Mouse (Mus musculus) forebrain, embryonic 16.5 days (tissue): ENCODE measurements at regions not wholly inside any gene's neighbourhood (a gene's known extent, or its start where the extent isn't known, plus 50 kb on each side); places are given as distances from the start of the nearest gene placed in this dataset.

Experiments used
- ATAC-seq: fragments of 200-750 bp; cut with Nextera tagmentation; 2 replicates; pipeline ENCODE4 v1.8.0; 2017; ENCODE audit warnings: mild to moderate bottlenecking, moderate library complexity
- H3K27ac ChIP-seq: fragments of 300-500 bp; sonication (generic); 2 replicates; pipeline ENCODE4 v1.5.1; 2014; ENCODE audit warnings: low read length, control low read depth
- H3K27me3 ChIP-seq: fragments of 300-500 bp; sonication (generic); replicated peaks from 2 replicates; pipeline ENCODE4 v1.6.1; 2014; ENCODE audit warnings: low read length; ENCODE audit not compliant: control insufficient read depth, insufficient read depth
- H3K36me3 ChIP-seq: fragments of 300-500 bp; sonication (generic); 2 replicates; pipeline ENCODE4 v1.6.1; 2014; ENCODE audit not compliant: control insufficient read depth, insufficient read depth
- H3K4me1 ChIP-seq: fragments of 300-500 bp; sonication (generic); replicated peaks from 2 replicates; pipeline ENCODE4 v1.6.1; 2014; ENCODE audit warnings: low read length; ENCODE audit not compliant: control insufficient read depth, insufficient read depth
- H3K4me2 ChIP-seq: fragments of 300-500 bp; sonication (generic); 2 replicates; pipeline ENCODE4 v1.6.1; 2014; ENCODE audit warnings: mild to moderate bottlenecking, low read length, control low read depth
- H3K4me3 ChIP-seq: fragments of 300-500 bp; sonication (generic); replicated peaks from 2 replicates; pipeline ENCODE4 v1.5.1; 2014; ENCODE audit warnings: mild to moderate bottlenecking, low read length, control low read depth
- H3K9ac ChIP-seq: fragments of 300-500 bp; sonication (generic); replicated peaks from 2 replicates; pipeline ENCODE4 v1.6.1; 2014; ENCODE audit warnings: low read depth, low read length, control low read depth
- H3K9me3 ChIP-seq: fragments of 300-500 bp; sonication (generic); 2 replicates; pipeline ENCODE4 v1.6.1; 2016; ENCODE audit warnings: low read length; ENCODE audit not compliant: control insufficient read depth
- WGBS: fragments of 180-500 bp; shearing (Covaris S2); extraction: QIAGEN DNeasy Blood & Tissue Kit; methylation state at CpG from one replicate; pipeline ENCODE4 v1.1.7; 2014; 5-methylcytosine and 5-hydroxymethylcytosine counted together

DNA sequence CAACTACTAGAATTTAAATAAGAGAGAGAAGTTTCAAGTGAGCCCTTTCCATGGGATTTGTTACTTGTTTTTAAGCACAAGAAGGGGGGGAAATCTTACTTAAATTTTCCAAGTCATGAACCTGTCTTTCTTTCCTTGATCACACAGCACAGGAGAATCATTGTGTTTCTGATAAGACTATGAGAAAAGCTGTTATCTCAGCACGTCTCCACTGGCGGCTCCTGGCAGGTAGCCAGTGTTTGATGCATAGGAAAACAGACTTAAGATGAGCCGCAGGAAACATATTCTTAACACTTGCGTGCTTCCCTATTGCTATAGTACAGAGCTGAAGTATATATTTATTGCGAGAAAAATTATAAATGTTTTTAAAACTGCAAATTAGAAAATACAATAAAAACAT lies 920.3 kb downstream of the Efna5 start:
- 36% methylated on average over 5 of the region's 5 CpGs for WGBS

DNA sequence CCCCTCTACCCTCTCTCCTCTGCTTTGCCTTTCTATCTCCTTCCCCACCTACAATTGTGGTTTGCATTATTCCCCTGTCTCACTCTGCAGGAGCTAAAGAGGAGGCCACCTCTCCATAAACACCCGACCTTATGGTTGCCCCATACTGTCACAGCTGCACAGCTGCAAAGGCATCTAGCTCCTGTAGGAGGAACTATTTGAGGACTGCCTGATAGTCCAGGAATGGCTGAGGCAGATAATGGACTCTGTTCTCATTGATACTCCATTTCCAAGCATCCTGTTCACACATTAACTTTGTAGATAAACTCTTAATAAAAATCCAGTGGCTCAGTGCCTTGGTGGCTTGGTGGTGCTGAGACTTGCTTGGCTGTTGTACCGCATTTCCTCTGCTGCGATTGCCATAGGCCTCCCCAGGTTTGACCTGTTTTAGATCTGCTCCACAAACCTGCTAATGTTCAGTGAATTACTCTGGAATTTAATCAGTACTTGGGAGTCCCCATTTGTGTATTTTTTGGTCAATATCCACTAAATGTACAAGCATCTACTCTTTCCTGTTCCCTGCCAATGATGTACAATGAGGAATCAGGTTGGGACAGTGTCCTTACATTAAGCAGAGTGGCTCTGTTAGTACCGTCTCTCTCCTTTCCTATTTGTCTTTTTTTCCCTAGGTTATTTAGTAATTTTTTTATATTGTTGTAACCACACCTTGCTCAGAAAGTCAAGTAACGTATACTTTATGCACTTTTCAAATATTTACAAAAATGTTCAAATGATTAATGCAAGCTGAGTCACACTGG lies 920.9 kb downstream of the Efna5 start:
- no peaks in the 10 kb centered on the region for H3K4me1 ChIP-seq
- H3K36me3 ChIP-seq = no peaks in the 10 kb centered on the region
- no peak for ATAC-seq
- no peaks in the 10 kb centered on the region for H3K9me3 ChIP-seq
- H3K9ac ChIP-seq = no peak overlapping the region
- no peak overlapping the region for H3K4me3 ChIP-seq
- H3K27ac ChIP-seq = no peak overlapping the region
- no peak overlapping the region for H3K4me2 ChIP-seq
- H3K27me3 ChIP-seq = no peaks in the 10 kb centered on the region
- 79% methylated on average over 5 of the region's 5 CpGs for WGBS

More for the DNA sequence above, 920.3 kb downstream of the Efna5 start:
- H3K4me3 ChIP-seq = no peak overlapping the region
- no peaks in the 10 kb centered on the region for H3K36me3 ChIP-seq
- no peaks in the 10 kb centered on the region for H3K4me1 ChIP-seq
- H3K4me2 ChIP-seq = no peak overlapping the region
- no peaks in the 10 kb centered on the region for H3K9me3 ChIP-seq
- no peak overlapping the region for H3K27ac ChIP-seq
- ATAC-seq = no peak
- no peak overlapping the region for H3K9ac ChIP-seq
- H3K27me3 ChIP-seq = no peaks in the 10 kb centered on the region

DNA sequence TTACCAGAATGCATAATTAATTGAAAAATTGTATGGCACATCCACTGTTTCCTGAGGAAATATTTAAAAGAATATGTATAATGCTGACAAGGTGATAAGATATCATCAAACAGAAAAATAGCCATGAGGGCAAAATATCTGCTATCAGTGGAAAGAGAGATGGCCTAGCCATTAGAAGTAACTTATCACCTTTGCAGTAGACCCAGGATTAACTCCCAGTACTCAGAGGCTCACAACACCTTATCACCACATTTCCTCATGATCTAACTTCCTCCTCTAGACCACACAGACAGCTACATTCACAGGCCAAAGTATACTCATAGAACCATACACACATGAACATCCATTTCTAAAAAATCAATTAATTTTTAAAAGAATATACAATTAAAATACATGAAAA lies 963.4 kb downstream of the Efna5 start:
- H3K27ac ChIP-seq = no peak overlapping the region
- no peak overlapping the region for H3K4me3 ChIP-seq
- H3K4me2 ChIP-seq = no peak overlapping the region
- H3K36me3 ChIP-seq = no peaks in the 10 kb centered on the region
- no peaks in the 10 kb centered on the region for H3K9me3 ChIP-seq
- H3K27me3 ChIP-seq = no peaks in the 10 kb centered on the region
- ATAC-seq = no peak
- no peaks in the 10 kb centered on the region for H3K4me1 ChIP-seq
- no peak overlapping the region for H3K9ac ChIP-seq

DNA sequence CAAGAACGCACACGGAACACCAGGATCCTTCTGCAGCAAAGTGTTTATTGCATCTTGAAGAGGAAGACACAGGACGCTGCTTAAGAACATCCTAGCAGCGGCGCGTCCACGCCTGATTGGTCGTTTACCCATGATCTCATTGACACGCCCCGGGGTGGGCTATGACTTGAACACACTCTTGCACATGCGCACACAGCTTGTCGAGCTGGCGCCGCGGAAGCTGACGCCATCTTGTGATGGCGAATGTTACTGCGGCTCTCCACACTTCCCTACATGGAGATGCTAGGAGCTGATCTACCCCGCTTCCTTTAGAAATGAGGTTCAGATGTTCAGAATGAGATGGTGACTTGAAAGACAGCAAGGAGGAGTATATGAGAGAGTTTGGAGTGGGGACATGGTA lies 978.2 kb downstream of the Efna5 start:
- Histone ChIP-seq H3K4me3 (no peak overlapping the region), H3K4me1 (no peaks in the 10 kb centered on the region), H3K9ac (no peak overlapping the region), H3K9me3 (no peaks in the 10 kb centered on the region), H3K4me2 (no peak overlapping the region), H3K36me3 (no peaks in the 10 kb centered on the region), H3K27me3 (no peaks in the 10 kb centered on the region), H3K27ac (no peak overlapping the region)
- 95% methylated on average over 19 of the region's 19 CpGs for WGBS
- no peak for ATAC-seq

DNA sequence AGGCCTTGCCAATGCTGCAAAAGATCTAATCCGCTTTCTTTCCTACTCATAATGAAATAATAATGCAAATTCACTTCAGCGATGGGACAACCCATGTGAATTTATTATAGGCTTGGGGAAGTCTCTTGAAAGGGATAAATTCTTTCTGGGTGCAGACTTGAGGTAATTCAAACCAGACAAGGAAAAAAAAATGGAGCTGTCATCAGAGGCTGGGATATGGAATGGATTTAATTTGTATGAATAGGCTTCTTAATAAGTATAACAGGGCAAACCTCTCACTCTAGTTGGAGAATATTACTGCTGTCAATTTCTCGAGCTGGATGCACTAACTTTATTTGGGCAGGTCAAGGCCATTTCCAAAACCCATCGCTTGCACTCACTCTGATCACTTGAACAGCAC lies 990.5 kb downstream of the Efna5 start:
- H3K4me3 ChIP-seq = no peak overlapping the region
- H3K4me1 ChIP-seq = no peaks in the 10 kb centered on the region
- no peak for ATAC-seq
- no peak overlapping the region for H3K27ac ChIP-seq
- H3K9me3 ChIP-seq = no peaks in the 10 kb centered on the region
- no peak overlapping the region for H3K9ac ChIP-seq
- no peaks in the 10 kb centered on the region for H3K36me3 ChIP-seq
- 73% methylated on average over 4 of the region's 4 CpGs for WGBS
- no peaks in the 10 kb centered on the region for H3K27me3 ChIP-seq
- H3K4me2 ChIP-seq = no peak overlapping the region

DNA sequence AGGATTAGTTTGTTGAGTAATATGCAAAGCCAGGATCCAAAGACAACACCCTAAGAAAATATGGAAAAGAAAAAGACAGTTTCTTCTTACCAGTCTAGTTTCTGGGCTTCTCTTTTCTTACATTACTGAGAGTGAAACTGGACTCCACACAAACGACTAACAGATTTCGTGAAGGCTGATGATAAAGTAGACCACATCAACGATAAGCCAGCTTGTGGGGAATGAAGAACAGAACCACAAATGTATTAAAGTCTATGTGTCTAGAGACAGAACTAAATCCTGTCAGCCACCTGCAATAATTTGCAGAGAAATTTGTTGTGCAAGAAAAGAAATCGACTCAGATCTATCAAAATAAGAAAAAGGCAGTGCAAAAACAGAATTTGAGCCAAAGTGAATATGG lies 1015.0 kb downstream of the Efna5 start:
- Histone ChIP-seq H3K9ac (no peak overlapping the region), H3K4me3 (no peak overlapping the region), H3K9me3 (no peaks in the 10 kb centered on the region), H3K36me3 (no peaks in the 10 kb centered on the region), H3K27ac (no peak overlapping the region), H3K4me2 (no peak overlapping the region), H3K4me1 (no peaks in the 10 kb centered on the region), H3K27me3 (no peaks in the 10 kb centered on the region)
- no peak for ATAC-seq
- WGBS = 92% methylated on average over 4 of the region's 4 CpGs

DNA sequence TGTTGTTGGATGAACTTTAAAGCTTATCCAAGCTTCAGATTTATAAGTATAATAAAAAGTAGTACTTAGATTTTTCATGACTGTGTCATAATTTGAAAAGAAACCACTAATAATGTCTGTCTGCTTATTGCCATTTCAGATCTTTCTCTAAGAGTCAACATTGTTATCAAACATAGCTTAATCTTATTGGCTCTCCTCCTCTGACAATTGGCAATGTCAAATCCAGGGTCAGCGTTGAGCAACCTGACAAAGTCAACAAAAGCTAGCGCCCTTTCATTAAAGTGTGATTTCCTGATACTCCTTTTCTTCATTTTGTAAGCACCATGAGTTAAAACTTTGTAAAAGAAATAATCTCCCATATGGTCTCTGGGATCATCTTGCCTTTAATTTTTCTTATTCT lies 1018.7 kb downstream of the Efna5 start:
- Histone ChIP-seq H3K4me1 (no peaks in the 10 kb centered on the region), H3K9ac (no peak overlapping the region), H3K4me3 (no peak overlapping the region), H3K27me3 (no peaks in the 10 kb centered on the region), H3K9me3 (no peaks in the 10 kb centered on the region), H3K4me2 (no peak overlapping the region), H3K27ac (no peak overlapping the region), H3K36me3 (no peaks in the 10 kb centered on the region)
- ATAC-seq = no peak
- 88% methylated on average over 2 of the region's 2 CpGs for WGBS

DNA sequence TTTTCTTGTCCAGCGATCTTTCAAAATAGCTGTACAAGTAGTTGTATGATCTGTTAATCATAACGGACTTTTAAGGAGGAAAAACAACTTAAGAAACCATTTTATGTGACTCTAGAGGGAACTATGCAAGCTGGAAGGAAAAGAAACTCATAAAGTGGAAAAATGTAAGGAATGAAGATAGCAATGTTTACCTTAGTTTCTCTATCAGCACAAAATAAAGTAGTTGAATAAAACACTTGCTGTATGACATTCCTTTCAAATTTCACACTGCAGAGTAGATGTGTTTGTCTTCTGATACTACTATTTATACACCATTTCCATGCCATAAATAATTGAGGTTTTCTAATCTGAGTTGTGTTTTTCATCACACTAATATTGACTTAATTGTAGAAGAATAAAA lies 1043.6 kb downstream of the Efna5 start:
- Histone ChIP-seq H3K4me2 (no peak overlapping the region), H3K27me3 (no peaks in the 10 kb centered on the region), H3K27ac (no peak overlapping the region), H3K36me3 (no peaks in the 10 kb centered on the region), H3K4me1 (no peaks in the 10 kb centered on the region), H3K9ac (no peak overlapping the region), H3K9me3 (no peaks in the 10 kb centered on the region), H3K4me3 (no peak overlapping the region)
- 88% methylated on average over 2 of the region's 2 CpGs for WGBS
- ATAC-seq = no peak

DNA sequence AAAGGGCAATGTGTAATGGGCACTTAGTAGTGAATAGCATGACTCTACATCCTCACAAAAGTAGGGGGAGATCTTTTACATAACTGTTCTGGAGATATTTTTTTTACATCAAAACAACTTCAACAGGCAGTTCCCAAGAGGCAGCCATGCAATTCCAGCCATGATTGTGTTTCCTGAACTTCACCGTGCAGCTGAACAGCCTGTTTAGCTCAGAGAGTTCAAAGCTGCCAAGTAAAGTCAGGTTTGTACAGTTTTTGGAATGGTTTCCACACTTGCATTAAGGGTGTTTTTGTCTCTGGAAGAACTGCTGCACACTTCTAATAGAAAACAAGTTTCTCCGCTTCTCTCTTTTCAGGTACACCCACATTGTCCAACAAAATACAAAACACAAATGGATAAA lies 1065.6 kb downstream of the Efna5 start:
- no peaks in the 10 kb centered on the region for H3K4me1 ChIP-seq
- no peaks in the 10 kb centered on the region for H3K9me3 ChIP-seq
- no peak overlapping the region for H3K27ac ChIP-seq
- H3K4me2 ChIP-seq = no peak overlapping the region
- WGBS = 61% methylated on average over 2 of the region's 2 CpGs
- no peaks in the 10 kb centered on the region for H3K27me3 ChIP-seq
- H3K4me3 ChIP-seq = no peak overlapping the region
- no peaks in the 10 kb centered on the region for H3K36me3 ChIP-seq
- H3K9ac ChIP-seq = no peak overlapping the region
- no peak for ATAC-seq

DNA sequence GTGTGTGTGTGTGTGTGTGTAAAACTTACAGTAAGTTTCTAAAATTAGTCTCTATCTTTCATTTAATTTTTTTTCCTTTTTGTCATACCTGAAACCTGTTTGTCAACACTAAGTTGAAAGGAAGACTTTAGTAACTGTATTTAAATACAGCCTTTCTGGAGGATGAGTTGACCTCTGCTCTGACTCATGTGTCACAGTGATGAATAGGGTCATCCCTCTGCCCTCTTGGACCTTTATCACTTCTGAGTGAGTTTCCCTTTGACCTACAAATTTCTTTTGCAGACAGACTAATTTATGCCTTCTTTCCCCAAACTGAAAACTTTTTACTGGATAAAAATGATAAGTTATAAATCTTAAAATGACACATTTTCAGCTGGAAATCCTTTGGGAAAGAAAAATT lies 1112.8 kb downstream of the Efna5 start:
- Histone ChIP-seq H3K36me3 (no peaks in the 10 kb centered on the region), H3K9ac (no peak overlapping the region), H3K4me2 (no peak overlapping the region), H3K9me3 (no peaks in the 10 kb centered on the region), H3K27me3 (no peaks in the 10 kb centered on the region), H3K27ac (no peak overlapping the region), H3K4me1 (0 out of 2 replicates have a peak, but pooled peaks cover 3% of the 10 kb centered on the region), H3K4me3 (no peak overlapping the region)
- ATAC-seq = no peak
